Mouse (Mus musculus) neutrophil, adult 59 days (primary cell): Measurements from ENCODE around the gene Apobec1. TPM values are rescaled to one million over a fixed set of nuclear protein-coding genes. Genes with fewer than 3 reads are reported as not detected.

Experiments
- total RNA-seq, 2 experiments: library from RNA; stranded (reverse); gene quantifications; 1 replicate in 1 of 2; 2 replicates in 1 of 2; pipeline ENCODE4 v1.2.4; 2023

Apobec1 gene
- total RNA-seq, result 10 to 100 TPM; 75.2 to 89.4 TPM

GRCm38 (mm10) chr6:122602242-122602991 lies at the start of gene Apobec1:
TSS of gene Apobec1 (minus strand) at chr6:122602444.

DNA sequence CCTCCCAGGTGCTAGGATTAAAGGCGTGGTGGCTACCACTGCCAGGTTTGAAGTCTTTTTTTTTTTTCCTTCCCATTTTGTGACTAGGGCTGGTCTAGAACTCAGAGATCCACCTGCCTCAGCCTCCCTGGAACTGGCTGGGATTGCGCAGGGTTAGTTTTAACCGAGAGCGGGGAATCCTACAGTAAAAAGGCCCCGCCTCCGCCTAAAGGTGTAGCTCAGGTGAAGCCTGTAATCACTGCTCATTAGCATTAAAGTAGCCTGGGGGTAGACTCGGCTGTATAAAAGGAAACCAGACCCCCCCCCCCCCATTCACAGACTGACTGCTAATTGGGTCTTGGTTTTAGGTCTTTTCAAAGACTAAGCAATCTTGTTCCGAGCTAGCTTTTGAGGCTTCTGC lies 23.9 kb upstream of the Apobec1 start, which contains the start of gene Dppa3:
TSS of gene Dppa3 (plus strand) at position 301 of the 400 bp plus-strand sequence.

GRCm38 (mm10) chr6:122609771-122610170 lies 7.5 kb upstream of the Apobec1 start, which contains the start of gene Gdf3:
TSS of gene Gdf3 (minus strand) at chr6:122610087.

GRCm38 (mm10) chr6:122553606-122554005 lies 48.6 kb downstream of the Apobec1 start, which contains the start of gene Aicda:
TSS of gene Aicda (plus strand) at chr6:122553801.

Other genes starting within 250 kb of the Apobec1 start
- not detected for gene Rimklb, start 103.7 kb downstream of the Apobec1 start, total RNA-seq
- not detected for gene Mfap5, start 96.6 kb downstream of the Apobec1 start, total RNA-seq
- not detected for gene Aicda, start 48.6 kb downstream of the Apobec1 start, total RNA-seq
- under 1 TPM; 0.18 to 0.53 TPM for gene Gdf3, start 7.6 kb upstream of the Apobec1 start, total RNA-seq
- gene Dppa3, start 24.0 kb upstream of the Apobec1 start, total RNA-seq, result not detected
- not detected for gene Nanog, start 105.0 kb upstream of the Apobec1 start, total RNA-seq
- gene Slc2a3, start 199.2 kb upstream of the Apobec1 start, total RNA-seq, result 100 to 1,000 TPM; 488 to 517 TPM
- 10 to 100 TPM; 28.5 to 32.6 TPM for gene Foxj2, start 217.5 kb upstream of the Apobec1 start, total RNA-seq